Mouse (Mus musculus) left cerebral cortex, postnatal 10 days (tissue): Measurements from ENCODE around the gene St8sia1. TPM values are rescaled to one million over a fixed set of nuclear protein-coding genes. Genes with fewer than 3 reads are reported as not detected.

Experiments used
- DNase-seq, 2 experiments: peaks; one replicate each; pipeline ENCODE4 v3.0.0; 2021 to 2022; ENCODE audit warnings: low spot score in 2 of 2, mixed read lengths in 1 of 2; ENCODE audit errors: extremely low spot score in 1 of 2
- intact Hi-C: fragments of 180-260 bp; cut with DNase I; formaldehyde crosslinking; loops from one replicate; pipeline ENCODE4 v1.15.1; 2025
- total RNA-seq, 2 experiments: library from RNA; stranded (reverse); gene quantifications; 2 replicates each; pipeline ENCODE4 v1.2.3; 2021

St8sia1 gene
- total RNA-seq, 2 experiments from 2014 or later = 21.7 to 24.4 TPM

- peak; percentile 50 to 56 for DNase-seq
- intact Hi-C loops = no loop called here
These were observed 15.3 kb downstream of the St8sia1 start for GRCm38 (mm10) chr6:142948955-142949357.

- intact Hi-C loops = no loop called here
- no peak for DNase-seq
These were observed 17.2 kb downstream of the St8sia1 start for GRCm38 (mm10) chr6:142947029-142947428.

GRCm38 (mm10) chr6:142946069-142946871, 18.0 kb downstream of the St8sia1 start:
- intact Hi-C loops = no loop called here
- no peak for DNase-seq

GRCm38 (mm10) chr6:142945461-142945860, 18.8 kb downstream of the St8sia1 start:
- no peak for DNase-seq
- intact Hi-C loops = no loop called here

DNA sequence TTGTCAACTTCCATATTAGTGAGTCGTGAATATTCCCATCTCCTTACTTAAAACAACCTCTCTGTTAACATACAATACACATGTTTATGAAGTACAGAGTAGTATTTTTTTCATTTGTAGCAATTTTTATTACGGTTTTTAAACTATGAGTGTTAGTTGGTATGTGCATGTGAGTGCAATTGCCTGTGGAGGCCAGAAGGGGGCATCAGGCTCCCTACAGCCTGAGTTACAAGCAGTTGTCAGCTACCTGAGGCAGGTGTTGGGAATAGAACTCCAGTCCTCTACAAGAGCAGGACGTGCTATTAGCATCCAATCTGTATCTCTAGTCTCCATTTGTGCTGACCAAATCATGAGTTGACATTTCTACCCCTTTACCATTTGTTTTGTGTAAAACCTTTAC, 19.8 kb downstream of the St8sia1 start:
- intact Hi-C loops = no loop called here
- DNase-seq = no peak

GRCm38 (mm10) chr6:142943419-142943818, 20.8 kb downstream of the St8sia1 start:
- no peak for DNase-seq
- intact Hi-C loops = no loop called here

DNA sequence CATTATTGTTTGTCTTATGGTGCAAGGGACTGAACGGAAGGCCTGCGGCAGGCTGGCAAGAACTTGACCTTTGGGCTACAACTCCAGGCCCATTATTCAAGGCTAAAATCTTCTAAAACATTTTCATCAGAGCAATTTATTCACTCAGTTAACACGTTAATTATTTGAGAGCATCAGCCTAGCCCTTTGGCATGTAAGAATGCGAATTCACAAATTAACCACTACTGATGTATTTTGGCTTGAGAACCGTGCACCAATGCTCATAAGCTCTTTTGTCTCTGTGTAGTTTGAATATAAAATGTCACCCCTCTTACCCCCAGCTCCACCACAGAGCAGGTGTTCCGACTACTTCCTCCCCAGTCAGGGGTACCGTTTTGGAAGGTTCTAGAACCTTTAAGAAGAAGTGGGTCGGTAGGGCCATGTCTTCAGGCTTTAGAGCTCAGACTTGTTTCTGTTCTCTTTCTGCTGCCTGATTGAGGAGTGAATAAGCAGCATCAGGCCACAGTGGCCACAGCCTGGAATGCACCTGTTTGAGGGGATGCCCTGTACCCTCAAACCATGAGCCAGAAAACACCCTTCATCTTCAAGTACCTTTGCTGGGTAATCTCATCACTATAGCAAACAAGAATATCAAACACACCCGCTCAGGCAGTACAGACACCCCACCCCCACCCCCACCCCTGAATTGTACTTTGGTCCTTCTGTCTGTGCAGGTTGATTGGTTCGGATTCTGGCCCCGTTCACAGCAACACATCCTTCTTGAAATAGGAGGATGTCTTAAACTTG, 22.5 kb downstream of the St8sia1 start:
- intact Hi-C loops = no loop called here
- no peak for DNase-seq

GRCm38 (mm10) chr6:142941078-142941477, 23.2 kb downstream of the St8sia1 start:
- peak in 1 of 2 experiments; percentile 41 for DNase-seq
- intact Hi-C loops = no loop called here

DNA sequence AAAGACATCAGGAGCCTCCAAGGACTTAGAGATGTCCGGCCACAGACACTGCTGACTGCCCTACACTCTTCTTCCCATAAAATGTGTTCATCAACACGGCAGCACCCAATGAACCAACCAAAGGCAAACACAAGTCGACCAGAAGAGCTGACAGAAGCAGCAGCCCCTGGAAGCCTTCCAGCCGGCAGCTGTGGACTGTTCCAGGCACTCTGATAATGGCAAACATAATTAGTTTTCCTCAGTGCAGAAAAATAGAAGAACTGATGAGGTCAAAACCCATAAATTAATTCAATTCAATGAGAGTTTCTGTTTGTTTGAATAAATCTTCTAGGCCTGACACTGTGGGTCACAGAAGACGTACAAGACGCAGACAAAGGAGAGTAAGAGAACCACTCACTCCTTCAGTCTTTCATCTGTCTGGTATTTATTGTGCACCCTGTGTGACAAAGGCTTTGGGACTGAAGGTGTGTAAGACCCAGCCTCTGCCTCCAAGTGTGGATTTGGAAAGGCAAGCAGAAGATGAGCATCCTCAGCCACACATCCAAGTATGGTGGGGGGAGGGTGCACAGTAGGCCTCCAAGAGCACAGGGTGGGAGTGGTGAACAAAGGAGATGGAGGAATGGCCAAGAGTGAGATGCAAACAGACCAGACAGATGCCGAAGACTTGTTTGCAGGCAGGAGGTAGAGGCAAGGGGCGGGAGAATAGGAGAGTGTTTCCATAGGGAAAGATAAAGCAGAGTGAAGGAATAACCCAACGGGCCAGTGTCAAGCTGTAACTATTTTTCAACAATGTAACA, 25.5 kb downstream of the St8sia1 start:
- DNase-seq = no peak
- intact Hi-C loops = no loop called here

GRCm38 (mm10) chr6:142938074-142938473, 26.2 kb downstream of the St8sia1 start:
- intact Hi-C loops = no loop called here
- no peak for DNase-seq

DNA sequence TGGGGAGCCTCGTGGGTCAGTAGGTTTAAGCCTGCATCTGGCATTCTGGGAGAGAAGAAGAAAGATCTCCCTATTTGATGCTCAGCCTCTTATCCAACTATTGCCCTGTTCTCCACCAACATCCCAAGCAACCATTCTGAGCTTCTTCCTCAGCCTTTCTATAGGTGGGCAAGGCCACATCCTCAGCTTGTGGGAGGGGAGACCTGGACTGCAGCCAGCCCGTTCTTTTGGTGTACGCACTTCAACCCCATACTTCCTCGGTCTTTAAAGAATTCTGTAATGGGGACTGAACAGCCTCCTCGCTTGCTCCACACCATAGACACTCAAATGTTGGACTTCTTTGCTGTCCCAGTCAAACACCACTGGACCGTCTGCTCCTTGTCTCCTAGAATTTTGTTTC, 31.7 kb downstream of the St8sia1 start:
- intact Hi-C loops = no loop called here
- DNase-seq = no peak

- intact Hi-C loops = no loop called here
- no peak for DNase-seq
These were observed 32.1 kb downstream of the St8sia1 start for GRCm38 (mm10) chr6:142932144-142932543.

GRCm38 (mm10) chr6:142928551-142929309, 35.5 kb downstream of the St8sia1 start:
- intact Hi-C loops = no loop called here
- DNase-seq = no peak

DNA sequence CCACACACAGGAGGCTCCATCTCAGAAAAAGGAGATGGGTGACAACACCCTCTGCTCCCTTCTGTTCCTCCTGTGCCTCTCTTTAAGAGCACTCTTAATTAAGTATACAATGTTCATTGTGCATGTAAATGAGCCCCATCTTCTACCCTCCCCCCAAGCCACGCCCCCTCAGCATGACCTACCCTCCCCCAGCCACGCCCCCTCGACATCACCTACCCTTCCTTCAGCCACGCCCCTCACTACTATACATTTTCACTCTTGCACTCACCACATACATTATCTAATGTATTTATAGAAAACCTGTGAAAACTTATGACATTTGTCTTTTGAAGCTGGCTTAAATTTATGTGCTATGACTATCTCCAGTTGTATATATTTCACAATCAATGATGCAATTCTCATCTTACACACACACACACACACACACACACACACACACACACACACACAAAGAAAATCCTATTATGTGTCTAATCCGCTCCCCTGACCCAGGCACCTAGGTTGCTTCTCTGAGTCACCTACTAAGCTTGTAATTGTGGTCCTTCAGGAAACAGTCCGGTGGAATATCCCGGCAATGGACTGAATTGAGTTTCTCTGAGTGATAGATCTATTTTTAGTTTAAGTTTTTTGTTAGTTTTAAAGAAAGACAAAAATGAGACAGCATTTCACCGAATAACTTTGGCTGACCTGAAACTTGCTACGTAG, 37.2 kb downstream of the St8sia1 start:
- DNase-seq = no peak
- intact Hi-C loops = no loop called here

GRCm38 (mm10) chr6:142925921-142926320, 38.3 kb downstream of the St8sia1 start:
- no peak for DNase-seq
- intact Hi-C loops = no loop called here

- intact Hi-C loops = no loop called here
These were observed 38.9 kb downstream of the St8sia1 start for GRCm38 (mm10) chr6:142925374-142925773.

GRCm38 (mm10) chr6:142920901-142921300, 43.4 kb downstream of the St8sia1 start:
- DNase-seq = no peak

More at GRCm38 (mm10) chr6:142925374-142925773, 38.9 kb downstream of the St8sia1 start:
- no peak for DNase-seq

DNA sequence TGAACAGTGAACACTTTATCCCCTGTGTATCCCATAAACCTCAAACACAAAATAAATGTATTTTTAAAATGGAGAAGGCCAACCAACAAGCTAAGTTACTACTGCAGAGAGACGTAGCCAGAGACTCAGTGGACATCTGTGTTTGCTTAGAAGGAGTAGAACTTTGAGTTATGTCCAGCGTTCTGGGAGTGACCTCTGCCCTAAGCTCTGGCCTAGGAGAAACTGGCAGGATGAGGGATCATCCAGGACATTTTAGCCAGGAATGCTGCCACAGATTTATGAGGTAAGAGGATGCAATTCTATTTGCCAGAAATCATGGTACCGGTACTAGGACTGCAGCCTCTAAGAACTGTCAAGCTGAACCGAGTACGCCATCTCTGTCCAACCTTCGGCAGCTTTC, 45.6 kb downstream of the St8sia1 start:
- intact Hi-C loops = no loop called here

More at GRCm38 (mm10) chr6:142920901-142921300, 43.4 kb downstream of the St8sia1 start:
- intact Hi-C loops = no loop called here

More for the DNA sequence above, 45.6 kb downstream of the St8sia1 start:
- no peak for DNase-seq
